Mouse (Mus musculus) kidney, adult 9 months (tissue): ENCODE results near the gene Tmem82.

ENCODE experiments used
- DNase-seq: peaks from one replicate; pipeline ENCODE4 v3.0.0; 2022

Tmem82 gene

GRCm38 (mm10) chr4:141605421-141605820 is 13.0 kb downstream of the Tmem82 start:
- no peak for DNase-seq

GRCm38 (mm10) chr4:141604493-141604892 is 13.9 kb downstream of the Tmem82 start:
- DNase-seq, result peak; percentile 94

- no peak for DNase-seq
Measured at GRCm38 (mm10) chr4:141603921-141604320, 14.5 kb downstream of the Tmem82 start.

GRCm38 (mm10) chr4:141602523-141603223 is 15.8 kb downstream of the Tmem82 start:
- DNase-seq, result peak; percentile 46

GRCm38 (mm10) chr4:141601148-141601862 is 17.1 kb downstream of the Tmem82 start:
- DNase-seq, result no peak

- DNase-seq, result no peak
Measured at GRCm38 (mm10) chr4:141600364-141600763, 18.1 kb downstream of the Tmem82 start.

GRCm38 (mm10) chr4:141599251-141600141 is 18.9 kb downstream of the Tmem82 start:
- DNase-seq, result no peak

- DNase-seq, result no peak
Measured at GRCm38 (mm10) chr4:141598894-141599250, 19.6 kb downstream of the Tmem82 start.

GRCm38 (mm10) chr4:141598199-141598893 is 20.1 kb downstream of the Tmem82 start:
- DNase-seq, result no peak

GRCm38 (mm10) chr4:141596700-141597328 is 21.6 kb downstream of the Tmem82 start:
- no peak for DNase-seq

GRCm38 (mm10) chr4:141595605-141596268 is 22.7 kb downstream of the Tmem82 start:
- DNase-seq, result peak; percentile 77

GRCm38 (mm10) chr4:141595138-141595537 is 23.3 kb downstream of the Tmem82 start:
- no peak for DNase-seq

- DNase-seq, result no peak
Measured at GRCm38 (mm10) chr4:141591547-141591946, 26.9 kb downstream of the Tmem82 start.

- DNase-seq, result no peak
Measured at GRCm38 (mm10) chr4:141583919-141584318, 34.5 kb downstream of the Tmem82 start.

GRCm38 (mm10) chr4:141581051-141581450 is 37.4 kb downstream of the Tmem82 start:
- DNase-seq, result no peak

GRCm38 (mm10) chr4:141578833-141579232 is 39.6 kb downstream of the Tmem82 start:
- DNase-seq, result no peak

- DNase-seq, result no peak
Measured at GRCm38 (mm10) chr4:141576877-141577276, 41.6 kb downstream of the Tmem82 start.

GRCm38 (mm10) chr4:141576404-141576803 is 42.0 kb downstream of the Tmem82 start:
- no peak for DNase-seq

GRCm38 (mm10) chr4:141574789-141575702 is 43.4 kb downstream of the Tmem82 start:
- DNase-seq, result peak; percentile 93

GRCm38 (mm10) chr4:141573359-141573966 is 45.0 kb downstream of the Tmem82 start:
- peak; percentile 94 for DNase-seq
